Mouse (Mus musculus): ENCODE data around the gene Cdkn1c. TPM values are rescaled to one million over a fixed set of nuclear protein-coding genes. Genes with fewer than 3 reads are reported as not detected.

Gene Cdkn1c
- polyA plus RNA-seq, 1 experiment, result 12.2 TPM

DNA sequence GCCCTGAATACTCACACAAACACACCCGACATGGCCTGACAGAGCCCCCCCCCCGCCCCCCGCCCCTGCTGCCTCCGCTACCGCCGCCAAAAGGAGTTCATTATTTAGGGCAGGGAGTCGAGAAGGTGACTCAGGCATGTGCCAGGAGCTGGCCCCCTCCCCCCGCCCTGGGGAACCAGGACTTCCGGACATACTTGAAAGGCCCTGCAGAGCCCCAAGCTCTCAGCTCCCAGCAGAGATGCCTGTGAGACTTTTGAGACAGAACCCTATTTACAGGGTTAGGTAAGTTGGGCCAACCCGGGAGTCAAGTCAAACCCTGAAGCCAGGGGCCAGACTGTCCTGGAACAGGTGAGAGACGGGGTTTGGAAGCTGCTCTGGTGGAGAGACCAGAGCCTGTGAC is 1.1 kb upstream of the Cdkn1c start:
- Histone ChIP-seq H3K4me3 (ENCODE audit: insufficient read depth, low read depth, low read length) (no peak overlapping the region), H3K27ac (replicated peaks; ENCODE audit: low read depth, low read length) (no peak overlapping the region), H3K4me1 (ENCODE audit: control insufficient read depth, insufficient read depth, insufficient read length, low read length) (no peaks in the 10 kb centered on the region)

DNA sequence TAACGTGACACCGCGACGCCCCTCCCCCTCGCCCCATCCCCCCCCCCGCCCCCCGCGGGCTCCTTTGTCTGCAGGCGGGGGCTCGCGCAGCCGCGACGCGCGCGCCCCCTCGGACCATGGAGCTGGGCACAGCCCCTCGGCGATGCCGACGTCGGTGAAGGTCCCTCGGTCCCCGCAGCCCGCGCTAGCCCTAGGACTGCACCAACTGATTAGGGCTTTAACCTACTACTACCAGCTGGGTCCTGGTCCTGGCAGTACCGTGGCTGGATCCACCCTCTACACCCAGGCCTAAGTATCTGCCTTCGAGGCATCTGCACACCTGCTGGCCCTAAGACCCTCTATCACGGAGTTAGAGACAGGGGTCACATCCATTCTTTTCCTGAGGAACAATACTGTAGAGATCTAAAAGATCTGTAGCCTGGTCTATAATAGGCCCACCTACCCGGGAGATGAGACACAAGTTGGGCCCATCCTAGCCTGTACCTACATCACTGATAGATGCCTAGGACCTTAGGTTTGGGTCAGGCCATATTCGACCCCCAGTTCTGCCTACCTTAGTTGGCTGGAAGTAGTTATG is 532 bp upstream of the Cdkn1c start:
- Histone ChIP-seq H3K4me3 (ENCODE audit: insufficient read depth, low read depth, low read length) (peak overlapping the region; percentile 45; the same call in 1 of the 2 replicates), H3K4me1 (ENCODE audit: control insufficient read depth, insufficient read depth, insufficient read length, low read length) (no peaks in the 10 kb centered on the region), H3K27ac (replicated peaks; ENCODE audit: low read depth, low read length) (no peak overlapping the region)

DNA sequence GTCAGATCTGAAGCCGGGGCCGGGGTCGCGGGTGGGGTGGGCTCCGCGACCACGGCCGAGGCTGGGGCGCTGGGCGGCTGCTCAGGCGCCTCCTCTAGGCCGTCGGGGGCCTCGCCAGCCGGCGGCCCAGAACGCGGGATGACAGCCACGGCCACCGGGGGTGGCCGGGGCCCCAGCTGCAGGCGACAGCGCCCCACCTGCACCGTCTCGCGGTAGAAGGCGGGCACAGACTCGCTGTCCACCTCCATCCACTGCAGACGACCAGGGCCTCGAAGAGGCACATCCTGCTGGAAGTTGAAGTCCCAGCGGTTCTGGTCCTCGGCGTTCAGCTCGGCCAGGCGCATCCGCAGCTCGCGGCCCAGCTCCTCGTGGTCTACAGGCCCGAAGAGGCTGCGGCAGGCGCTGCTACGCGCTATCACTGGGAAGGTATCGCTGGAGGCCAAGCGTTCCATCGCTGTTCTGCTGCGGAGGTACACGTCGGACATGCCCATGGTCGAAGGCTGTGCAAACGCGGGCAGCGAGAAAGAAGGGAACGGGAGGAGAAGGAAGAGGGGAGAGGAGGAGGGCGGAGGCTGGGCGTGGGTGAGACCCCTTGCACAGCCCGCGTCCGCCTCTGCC is 524 bp downstream of the Cdkn1c start:
- Histone ChIP-seq H3K4me1 (ENCODE audit: control insufficient read depth, insufficient read depth, insufficient read length, low read length) (no peaks in the 10 kb centered on the region), H3K4me3 (ENCODE audit: insufficient read depth, low read depth, low read length) (peak overlapping the region; percentile 68), H3K27ac (replicated peaks; ENCODE audit: low read depth, low read length) (no peak overlapping the region)

DNA sequence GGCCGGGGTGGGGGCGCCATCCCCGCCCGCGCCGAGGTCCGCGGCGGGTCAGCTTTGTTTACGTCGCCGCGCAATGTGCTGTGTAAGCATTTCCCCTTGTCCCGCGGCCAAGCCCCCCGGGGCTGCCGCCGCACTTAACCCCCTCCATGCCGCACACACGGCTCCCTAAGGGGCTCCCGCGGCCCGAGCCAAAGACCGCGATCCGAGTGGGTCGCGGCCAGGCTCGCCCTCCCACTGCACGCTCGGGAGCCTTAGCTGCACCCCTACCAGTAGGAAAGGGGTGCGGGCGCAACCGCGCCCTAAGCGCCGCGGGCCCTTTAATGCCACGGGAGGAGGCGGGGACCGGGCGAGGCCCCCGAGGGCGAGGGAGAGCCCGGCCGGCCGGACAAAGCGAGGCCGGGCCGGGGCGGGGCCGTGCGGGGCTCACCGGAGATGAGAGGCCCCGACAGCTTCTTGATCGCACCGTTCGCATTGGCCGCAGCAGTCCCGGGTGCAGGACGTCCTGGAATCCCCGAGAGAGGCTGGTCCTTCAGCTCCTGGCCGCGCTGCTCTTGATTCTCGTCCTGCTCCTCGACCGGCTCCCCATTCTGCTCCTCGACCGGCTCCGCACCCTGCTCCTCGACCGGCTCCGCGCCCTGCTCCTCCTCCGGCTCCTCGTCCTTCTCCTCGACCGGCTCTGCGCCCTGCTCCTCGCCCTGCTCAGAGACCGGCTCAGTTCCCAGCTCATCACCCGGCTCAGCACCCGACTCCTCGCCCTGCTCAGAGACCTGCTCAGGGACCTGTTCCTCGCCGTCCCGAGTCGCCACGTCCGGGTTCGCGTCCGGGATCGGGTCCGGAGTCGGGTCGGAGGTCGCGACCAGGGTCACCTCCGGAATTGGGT is 1.3 kb downstream of the Cdkn1c start:
- Histone ChIP-seq H3K4me3 (ENCODE audit: insufficient read depth, low read depth, low read length) (peak overlapping the region; percentile 68), H3K4me1 (ENCODE audit: control insufficient read depth, insufficient read depth, insufficient read length, low read length) (no peaks in the 10 kb centered on the region), H3K27ac (replicated peaks; ENCODE audit: low read depth, low read length) (0 out of 2 replicates have a peak overlapping the region, but pooled peaks have one; percentile 34)

DNA sequence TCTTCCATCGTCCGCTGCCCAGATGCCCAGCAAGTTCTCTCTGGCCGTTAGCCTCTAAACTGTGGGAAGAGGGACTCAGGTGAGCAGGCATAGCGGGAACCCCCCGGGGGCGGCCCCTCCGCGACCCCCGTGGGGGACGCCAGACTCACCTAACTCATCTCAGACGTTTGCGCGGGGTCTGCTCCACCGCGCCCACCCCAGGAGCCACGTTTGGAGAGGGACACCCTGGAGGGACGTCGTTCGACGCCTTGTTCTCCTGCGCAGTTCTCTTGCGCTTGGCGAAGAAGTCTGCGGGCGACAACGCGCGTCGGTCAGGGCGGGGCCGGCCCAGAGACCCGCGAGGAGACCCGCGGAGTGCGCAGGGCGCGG is 1.9 kb downstream of the Cdkn1c start:
- peak overlapping the region; percentile 68 for H3K4me3 ChIP-seq (ENCODE audit: insufficient read depth, low read depth, low read length)
- H3K27ac ChIP-seq (replicated peaks; ENCODE audit: low read depth, low read length), result no peak overlapping the region
- no peaks in the 10 kb centered on the region for H3K4me1 ChIP-seq (ENCODE audit: control insufficient read depth, insufficient read depth, insufficient read length, low read length)

DNA sequence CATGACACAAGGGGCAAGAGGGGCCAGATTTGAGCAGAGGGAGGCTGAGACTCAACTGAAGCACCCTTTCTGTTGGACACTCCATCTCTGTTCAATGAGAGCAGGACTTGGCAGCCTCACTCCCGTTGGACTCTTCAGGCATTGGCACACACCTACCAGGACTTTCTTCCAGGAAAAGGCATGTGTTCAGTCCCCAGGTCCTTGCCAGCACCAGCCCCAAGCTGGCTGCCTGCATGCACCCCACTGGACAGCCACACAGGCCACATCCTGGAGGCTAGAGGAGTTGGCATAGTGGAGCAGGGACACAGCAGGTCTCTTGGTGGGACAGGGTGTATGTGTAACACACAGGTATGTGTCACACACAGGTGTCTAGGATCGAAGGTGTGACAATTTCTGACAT is 13.7 kb downstream of the Cdkn1c start:
- no peak overlapping the region for H3K4me3 ChIP-seq (ENCODE audit: insufficient read depth, low read depth, low read length)
- H3K27ac ChIP-seq (replicated peaks; ENCODE audit: low read depth, low read length), result no peak overlapping the region

DNA sequence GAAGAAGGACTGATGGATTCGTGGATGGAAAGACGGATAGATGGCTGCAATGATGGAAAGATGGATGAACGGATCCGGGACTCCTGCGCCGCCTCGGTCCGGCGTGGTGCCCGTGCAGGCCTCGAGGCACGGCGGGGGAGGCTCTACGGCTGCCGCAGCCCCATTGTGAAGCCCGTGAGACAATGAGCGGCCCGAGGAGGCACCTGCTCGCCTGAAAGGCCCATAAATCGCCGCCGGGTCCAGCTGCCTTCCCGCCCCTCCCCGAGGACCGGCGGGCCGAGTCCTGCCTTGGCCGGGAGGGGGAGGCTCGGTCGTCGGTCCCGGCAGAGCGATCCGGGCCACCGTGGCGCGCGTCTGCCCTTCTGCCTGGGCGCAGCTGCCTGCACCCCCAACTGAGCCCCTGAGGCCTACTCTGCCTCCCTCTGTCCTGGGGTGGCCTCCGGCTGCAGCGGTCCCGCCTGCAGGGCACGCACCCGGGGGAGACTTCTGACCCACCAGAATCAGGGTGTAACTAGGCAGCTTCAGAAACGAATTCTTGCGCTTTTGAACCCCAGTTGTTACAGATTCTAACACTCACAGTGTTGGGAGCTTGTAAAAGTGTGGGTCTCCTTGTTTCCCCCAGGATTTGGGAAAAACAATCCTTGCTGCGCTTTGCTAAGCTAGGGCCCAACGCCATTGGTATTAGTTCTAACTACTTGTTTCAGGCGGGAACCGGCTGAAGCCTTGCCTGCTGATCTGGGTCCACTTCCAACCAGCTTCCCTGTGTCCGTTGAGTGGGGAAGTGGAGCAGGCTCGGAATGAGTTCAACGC is 15.0 kb downstream of the Cdkn1c start:
- Histone ChIP-seq H3K27ac (replicated peaks; ENCODE audit: low read depth, low read length) (no peak overlapping the region), H3K4me3 (ENCODE audit: insufficient read depth, low read depth, low read length) (peak overlapping the region; percentile 37), H3K4me1 (ENCODE audit: control insufficient read depth, insufficient read depth, insufficient read length, low read length) (no peaks in the 10 kb centered on the region)

More for the DNA sequence above, 13.7 kb downstream of the Cdkn1c start:
- H3K4me1 ChIP-seq (ENCODE audit: control insufficient read depth, insufficient read depth, insufficient read length, low read length), result no peaks in the 10 kb centered on the region

DNA sequence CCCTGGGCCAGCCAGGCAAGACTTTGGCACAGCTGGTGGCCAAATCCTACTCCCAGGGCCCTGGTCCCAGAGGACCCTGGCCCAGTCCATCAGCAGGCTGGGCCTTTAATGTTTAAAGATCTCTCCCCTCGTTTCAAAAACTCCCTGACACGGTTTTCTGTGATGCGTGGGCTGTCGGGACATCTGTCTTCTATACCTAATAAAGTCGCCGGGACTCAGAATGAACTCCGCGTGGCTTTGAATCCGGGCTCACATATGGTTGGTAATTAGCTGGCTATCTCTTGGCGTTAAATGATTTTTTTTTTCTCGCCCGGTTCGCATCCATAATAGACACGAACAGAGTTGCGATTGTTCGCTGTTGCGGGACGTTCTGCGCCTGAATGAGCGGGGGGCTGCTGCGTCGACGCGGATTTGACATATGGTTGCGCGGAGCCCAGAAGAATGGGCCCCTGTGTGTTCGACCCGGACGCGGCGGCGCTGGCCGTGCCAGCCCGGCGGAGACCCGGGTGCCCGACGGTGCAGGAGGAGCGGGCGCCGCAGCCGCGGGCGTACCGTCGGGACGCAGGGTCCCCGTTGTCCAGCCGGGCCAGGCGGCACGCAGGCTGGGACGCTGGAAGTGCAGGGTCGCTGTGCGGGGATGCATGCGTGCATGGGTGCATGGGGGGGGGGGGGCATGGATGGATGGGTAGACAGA is 15.7 kb downstream of the Cdkn1c start:
- Histone ChIP-seq H3K4me1 (ENCODE audit: control insufficient read depth, insufficient read depth, insufficient read length, low read length) (no peaks in the 10 kb centered on the region), H3K27ac (replicated peaks; ENCODE audit: low read depth, low read length) (no peak overlapping the region), H3K4me3 (ENCODE audit: insufficient read depth, low read depth, low read length) (peak overlapping the region; percentile 37)

DNA sequence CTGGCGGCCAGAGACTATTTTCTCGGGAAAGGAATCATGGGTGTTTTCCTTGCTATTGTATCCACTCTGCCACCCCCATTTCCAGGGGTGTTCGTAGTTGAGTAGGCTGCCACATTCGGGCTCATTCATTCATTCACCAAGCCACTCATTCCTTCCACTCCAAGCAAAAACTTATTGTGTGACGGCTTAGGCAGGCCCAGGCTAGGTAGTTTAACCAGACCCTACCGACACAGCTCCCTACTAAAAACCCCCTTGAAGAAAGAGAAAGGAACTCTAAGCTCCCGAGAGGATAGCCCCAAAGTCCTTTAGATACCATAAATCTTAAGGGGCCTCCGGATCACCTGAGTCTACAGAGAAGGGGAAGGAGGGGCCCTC is 16.3 kb downstream of the Cdkn1c start:
- Histone ChIP-seq H3K27ac (replicated peaks; ENCODE audit: low read depth, low read length) (no peak overlapping the region), H3K4me3 (ENCODE audit: insufficient read depth, low read depth, low read length) (no peak overlapping the region), H3K4me1 (ENCODE audit: control insufficient read depth, insufficient read depth, insufficient read length, low read length) (no peaks in the 10 kb centered on the region)

DNA sequence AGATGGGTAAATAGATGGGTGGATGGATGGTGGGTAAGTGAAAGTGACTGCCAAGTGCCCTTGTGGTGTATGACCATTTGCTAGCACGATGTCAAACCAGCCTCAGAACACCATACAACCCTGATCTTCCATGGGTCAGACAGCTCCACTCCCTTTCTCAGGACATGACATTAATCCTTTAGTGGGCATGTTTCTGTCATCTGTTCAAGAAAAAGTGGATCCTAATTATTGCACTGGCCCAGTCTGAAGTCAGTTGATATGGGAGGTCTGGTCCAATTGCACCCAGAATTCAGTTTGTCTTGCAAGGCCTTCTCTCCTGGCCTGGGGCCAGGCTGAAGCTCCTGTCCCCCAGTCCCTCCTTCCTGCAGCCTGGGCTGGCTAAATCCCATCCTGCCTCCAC is 21.9 kb downstream of the Cdkn1c start:
- no peak overlapping the region for H3K4me3 ChIP-seq (ENCODE audit: insufficient read depth, low read depth, low read length)

DNA sequence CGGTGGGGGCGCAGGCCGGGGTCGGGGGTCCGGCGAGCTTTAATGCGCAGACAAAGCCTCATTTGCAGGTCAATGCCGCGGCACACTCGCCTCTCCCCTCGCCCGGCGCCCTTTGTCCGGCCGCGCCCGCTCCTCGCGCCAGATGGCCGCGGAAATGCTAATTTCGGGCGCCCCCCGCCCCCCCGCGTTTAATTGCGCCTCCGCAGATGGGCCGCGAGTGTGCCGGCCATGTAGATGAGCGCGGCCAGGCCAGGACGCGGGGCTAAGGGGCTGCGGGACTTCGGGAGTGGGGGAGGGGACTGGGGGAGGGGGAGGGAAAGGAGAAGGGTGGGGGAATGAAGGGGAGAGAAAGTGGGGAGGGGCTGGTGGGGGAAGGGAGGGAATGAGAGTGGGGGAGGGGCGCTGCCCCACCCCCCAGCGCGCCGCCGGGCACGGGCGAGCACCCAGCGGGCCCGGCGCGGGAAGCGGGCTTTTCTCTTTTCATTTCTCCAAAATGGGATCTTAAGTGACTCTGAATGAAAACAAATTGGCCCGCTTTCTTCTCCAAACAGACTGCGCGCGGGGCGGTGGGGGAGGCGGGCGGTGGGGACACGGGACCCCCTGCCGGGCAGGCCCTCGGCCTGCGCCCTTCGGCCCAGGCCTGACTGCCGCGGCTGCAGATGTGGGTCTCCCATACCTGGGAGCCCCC is 22.8 kb downstream of the Cdkn1c start:
- Histone ChIP-seq H3K4me1 (ENCODE audit: control insufficient read depth, insufficient read depth, insufficient read length, low read length) (peaks cover 6% of the 10 kb centered on the region), H3K4me3 (ENCODE audit: insufficient read depth, low read depth, low read length) (peak overlapping the region; percentile 32), H3K27ac (replicated peaks; ENCODE audit: low read depth, low read length) (no peak overlapping the region)

More for the DNA sequence above, 21.9 kb downstream of the Cdkn1c start:
- H3K4me1 ChIP-seq (ENCODE audit: control insufficient read depth, insufficient read depth, insufficient read length, low read length), result no peaks in the 10 kb centered on the region
- H3K27ac ChIP-seq (replicated peaks; ENCODE audit: low read depth, low read length), result no peak overlapping the region

DNA sequence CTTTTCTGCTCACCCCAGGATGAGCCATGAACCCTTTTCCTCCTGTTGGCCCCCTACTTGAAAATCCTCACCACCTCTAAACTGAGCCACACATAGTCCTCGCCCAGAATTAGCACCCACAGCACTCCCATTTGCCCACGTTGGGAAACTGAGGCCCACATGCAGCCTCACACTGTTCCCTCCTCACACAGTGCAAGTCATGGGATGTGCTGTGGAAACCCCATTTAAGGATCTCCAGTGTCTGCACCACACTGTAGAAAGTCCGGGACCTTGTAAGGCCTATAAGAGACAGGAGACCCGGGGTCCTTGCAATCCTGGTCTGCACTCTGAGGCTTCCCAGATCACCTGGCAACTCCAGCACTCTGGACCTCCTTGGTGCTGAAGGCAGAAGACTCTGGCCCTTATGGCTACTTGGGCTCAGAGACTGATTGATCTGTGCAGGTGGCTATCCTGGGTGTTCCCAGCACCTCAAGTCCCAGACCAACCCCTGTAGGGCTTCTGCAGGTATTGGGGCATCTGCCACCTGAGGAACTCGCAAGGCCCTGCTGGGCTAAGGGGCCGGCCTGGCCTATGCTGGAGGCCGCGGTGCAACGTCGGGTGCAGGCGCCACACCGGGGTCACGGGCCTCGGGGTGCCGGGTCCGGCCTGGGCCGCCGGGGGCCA is 23.5 kb downstream of the Cdkn1c start:
- no peak overlapping the region for H3K27ac ChIP-seq (replicated peaks; ENCODE audit: low read depth, low read length)
- H3K4me1 ChIP-seq (ENCODE audit: control insufficient read depth, insufficient read depth, insufficient read length, low read length), result peaks cover 10% of the 10 kb centered on the region
- H3K4me3 ChIP-seq (ENCODE audit: insufficient read depth, low read depth, low read length), result peak overlapping the region; percentile 32; the same call in 1 of the 2 replicates

DNA sequence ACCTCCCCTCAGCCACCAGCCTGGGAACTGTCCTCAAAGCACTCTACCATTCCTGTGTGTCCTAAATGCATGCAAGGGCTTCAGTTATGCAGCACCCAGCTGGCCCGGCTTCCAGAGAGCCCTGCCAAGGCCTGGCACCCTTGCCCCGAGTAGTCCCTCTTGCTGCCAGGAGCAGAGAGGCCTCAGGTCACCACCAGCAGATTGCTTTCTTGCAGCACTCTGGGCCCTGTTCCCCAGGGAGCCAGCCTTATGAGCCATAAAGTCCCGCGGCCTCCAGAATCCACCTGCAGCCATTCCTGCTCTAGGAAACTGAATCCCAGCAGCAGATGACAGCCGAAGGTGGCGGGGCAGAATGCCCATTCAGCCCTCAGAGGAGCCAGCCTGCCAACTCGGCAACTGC is 27.5 kb downstream of the Cdkn1c start:
- peak overlapping the region; percentile 66 for H3K27ac ChIP-seq (replicated peaks; ENCODE audit: low read depth, low read length)
- no peak overlapping the region for H3K4me3 ChIP-seq (ENCODE audit: insufficient read depth, low read depth, low read length)
- H3K4me1 ChIP-seq (ENCODE audit: control insufficient read depth, insufficient read depth, insufficient read length, low read length), result peaks cover 19% of the 10 kb centered on the region

DNA sequence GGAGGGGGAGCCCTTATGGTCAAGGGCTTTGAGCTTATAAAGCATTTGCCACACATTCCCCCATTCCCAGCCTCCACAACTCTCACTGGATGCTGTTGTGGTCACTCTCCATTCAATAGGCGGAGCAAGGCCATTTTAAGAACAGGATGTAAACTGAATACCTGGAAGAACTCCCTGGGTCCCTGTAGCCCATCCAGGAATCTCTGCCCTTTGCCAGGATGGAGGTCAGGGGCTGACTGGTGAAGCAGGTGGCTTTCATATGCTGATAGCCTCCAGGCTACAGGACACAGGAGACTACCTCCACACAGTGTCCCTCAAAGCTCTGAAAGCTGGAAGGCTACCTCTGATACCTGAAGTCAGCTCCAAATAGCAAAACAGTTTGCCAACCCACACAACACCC is 28.2 kb downstream of the Cdkn1c start:
- Histone ChIP-seq H3K4me3 (ENCODE audit: insufficient read depth, low read depth, low read length) (no peak overlapping the region), H3K4me1 (ENCODE audit: control insufficient read depth, insufficient read depth, insufficient read length, low read length) (peaks cover 19% of the 10 kb centered on the region), H3K27ac (replicated peaks; ENCODE audit: low read depth, low read length) (peak overlapping the region; percentile 76)

All from brown adipose tissue, adult 24 weeks (tissue).